Mouse (Mus musculus): ENCODE data around the gene Nadk2.
A peak's percentile ranks its signal among the peaks of the same experiment; 100 is the strongest.

The Nadk2 gene

DNA sequence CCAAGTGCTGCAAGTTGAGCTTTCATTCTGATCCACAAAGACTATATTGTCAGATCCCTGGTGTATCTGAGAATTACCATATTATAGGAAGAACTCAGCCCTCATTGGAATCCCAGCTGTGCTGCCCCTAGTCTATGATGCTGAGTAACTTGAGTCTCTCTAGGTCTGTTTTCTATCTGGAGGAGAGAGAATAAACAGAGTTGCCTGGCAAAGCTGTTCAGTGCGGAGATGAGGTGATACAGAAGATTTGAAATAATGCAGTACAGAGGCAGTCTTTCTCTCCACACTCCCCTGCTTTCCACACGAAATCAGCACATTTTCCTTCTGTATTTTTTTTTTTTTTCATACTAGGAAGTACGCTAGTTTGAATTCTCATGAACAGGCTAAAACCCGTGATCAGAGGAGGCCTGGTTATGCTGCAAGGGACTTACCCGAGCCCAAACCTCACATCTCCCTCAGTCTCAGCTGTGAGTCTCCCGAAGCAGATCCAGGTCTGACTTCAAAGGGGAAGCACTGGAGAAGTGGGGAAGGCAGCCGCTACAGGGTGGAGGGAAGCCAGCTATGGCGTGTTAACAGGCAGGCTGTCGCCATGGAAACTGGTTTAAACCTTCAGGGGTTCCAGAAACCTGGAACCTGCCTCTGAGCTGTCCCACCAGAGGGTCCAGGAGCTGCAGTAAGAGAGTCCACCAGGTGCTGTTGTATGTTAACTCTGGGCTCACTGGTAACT, 59.9 kb downstream of the Nadk2 start:
- DNase-seq (ENCODE audit: low spot score in 2 of 2): no peak

DNA sequence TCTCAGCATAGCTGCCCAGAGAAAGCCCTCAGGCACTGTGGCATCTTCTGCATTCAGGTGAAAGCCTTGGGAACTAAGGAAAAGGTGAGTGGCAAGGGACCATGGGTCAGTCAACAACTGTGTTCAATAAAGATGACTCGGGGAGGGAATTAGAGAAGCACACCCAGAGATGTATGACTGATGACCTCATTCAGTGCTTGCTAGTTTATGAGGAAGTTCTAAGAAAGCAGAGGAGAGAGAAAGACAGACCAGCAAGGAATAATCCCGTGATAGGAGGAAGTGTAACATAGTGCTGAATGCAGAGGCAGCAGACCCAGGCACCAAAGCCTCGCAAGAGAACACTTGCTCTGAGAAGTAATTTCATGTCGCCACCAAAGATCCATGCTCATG, 60.4 kb downstream of the Nadk2 start:
- DNase-seq (ENCODE audit: low spot score in 2 of 2): no peak

DNA sequence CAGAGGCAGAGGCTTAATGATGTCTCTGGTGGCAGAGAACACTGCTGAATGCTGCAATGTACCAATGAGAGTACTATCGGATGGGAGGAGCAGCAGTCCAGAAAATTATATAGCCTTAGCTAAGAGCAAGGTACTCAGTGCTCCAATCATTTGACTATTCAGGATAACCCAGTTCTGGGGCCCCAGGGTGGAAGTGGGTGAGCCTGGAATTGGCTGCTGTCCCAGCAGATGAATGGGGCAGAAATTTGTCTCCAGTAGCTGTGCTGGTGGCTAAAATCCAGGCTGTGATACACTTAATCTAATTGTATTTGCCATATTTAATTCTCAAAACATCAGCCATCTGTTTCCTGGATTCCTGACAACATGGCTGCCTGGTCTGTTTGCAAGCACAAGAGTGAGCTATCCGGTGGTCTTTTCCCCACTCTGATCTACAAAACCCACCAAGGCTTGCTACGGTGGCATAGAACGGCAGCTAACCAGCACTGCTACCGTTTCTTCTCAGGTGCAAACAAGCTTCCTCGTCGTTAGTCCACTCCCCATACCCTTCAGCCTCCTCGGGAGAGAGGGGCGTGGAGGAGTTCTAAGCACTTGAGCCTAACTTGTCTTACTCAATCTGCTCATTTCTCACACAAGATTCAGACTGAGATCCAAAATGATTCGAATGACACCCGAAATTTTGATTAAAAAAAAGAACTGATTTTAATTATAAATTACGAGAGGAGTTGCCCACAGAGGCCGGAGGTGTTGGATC, 61.8 kb downstream of the Nadk2 start:
- DNase-seq (ENCODE audit: low spot score in 2 of 2): peak in 1 of 2 experiments; percentile 19

DNA sequence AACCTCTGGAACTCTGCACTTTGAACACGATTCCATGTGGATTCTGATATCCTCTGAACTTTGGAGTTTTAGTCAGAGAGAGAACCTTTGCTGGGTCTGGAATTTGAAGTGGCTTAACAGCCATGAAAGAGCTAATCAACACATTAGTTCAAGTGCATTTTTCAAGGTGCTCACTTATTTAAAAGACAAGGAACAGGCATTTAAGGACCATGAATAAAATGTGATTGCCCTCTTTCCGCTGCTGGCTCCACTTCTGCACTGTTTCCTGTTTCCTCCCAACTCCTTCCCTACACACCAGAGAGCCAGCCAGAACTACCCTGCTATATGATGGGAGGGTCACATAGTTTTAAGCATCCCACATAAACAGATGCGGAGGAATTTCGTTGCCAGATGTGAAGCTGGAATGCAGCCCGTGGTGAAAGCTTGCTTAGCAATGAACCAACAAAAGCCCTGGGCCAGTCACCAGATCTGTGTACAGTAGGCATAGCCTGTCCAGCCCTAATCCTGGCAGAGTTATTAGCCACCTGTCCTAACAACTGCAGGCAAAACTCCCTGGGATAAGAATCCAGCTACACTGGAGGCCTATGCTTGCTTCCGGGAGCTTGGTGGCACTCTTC, 63.9 kb downstream of the Nadk2 start:
- no peak for DNase-seq (ENCODE audit: low spot score in 2 of 2)

DNA sequence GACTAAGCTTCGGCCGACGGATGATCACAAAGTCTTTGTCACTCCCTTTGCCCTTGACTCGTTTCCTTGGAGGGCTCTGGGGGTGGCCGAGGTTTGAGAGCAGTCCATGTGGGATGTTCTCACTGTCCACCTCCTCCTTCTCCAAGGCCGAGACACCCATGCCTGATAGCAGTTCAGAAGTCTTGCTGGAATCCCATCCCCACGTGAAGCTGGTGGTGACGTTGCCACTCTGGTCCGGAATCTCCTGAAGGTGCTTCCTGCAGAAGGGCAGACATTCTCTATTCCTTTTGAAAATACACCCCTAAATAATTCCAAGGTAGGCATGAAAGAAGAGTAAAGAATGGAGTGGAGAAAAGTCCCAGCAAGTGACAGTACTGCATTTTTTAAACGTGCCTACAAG, 68.4 kb downstream of the Nadk2 start:
- DNase-seq (ENCODE audit: low spot score in 2 of 2): peak in 1 of 2 experiments; percentile 8

DNA sequence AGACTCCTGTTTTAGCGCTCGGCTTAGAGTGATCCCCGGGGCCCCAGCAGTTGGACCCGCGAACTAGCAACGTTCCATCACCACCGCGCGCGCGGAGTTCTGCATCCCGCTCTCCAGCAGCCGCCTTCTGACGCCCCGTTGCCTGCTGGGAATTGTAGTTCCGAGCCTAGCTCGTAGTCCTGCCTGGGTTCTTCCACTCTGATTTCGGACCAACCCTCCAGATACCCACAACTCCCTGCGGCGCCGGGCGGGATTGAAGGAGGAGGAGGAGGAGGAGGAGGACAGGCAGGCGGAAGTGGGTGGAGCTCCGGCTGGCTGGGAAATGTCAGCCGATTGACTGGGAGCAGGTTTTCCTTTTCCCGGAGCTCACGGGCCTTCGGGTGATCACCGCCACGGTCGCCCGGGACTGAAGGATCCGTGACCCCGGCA, 69.2 kb downstream of the Nadk2 start, which contains the start of gene Lmbrd2:
Gene Lmbrd2 (plus strand): TSS at position 299 of the 429 bp plus-strand sequence.
- peak; percentile 91 to 93 for DNase-seq (ENCODE audit: low spot score in 2 of 2)

DNA sequence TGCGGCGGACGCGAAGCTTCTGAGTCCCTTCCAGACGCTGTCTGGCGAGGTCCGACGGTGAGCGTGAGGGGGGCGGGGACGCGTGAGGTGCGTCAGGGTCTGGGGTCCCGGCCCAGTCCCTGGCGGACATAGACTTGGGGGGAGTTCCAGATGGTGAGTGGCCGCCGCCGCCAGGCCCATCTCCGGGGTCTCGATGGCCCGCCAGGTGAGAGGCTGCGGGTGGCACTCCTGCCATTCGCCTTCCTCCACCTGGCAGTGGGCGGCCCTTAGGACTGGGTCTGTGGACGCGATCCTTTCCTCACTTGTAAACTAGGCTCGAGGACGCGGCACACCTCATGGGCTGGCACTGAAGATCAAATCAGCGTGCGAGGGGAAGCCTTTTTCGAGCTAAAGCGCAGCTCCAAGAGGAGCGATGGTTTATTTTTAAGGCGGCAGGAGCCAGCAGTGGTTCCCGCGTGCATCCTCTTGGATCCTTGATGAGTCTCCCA, 69.7 kb downstream of the Nadk2 start:
- DNase-seq (ENCODE audit: low spot score in 2 of 2): peak in 1 of 2 experiments; percentile 34

DNA sequence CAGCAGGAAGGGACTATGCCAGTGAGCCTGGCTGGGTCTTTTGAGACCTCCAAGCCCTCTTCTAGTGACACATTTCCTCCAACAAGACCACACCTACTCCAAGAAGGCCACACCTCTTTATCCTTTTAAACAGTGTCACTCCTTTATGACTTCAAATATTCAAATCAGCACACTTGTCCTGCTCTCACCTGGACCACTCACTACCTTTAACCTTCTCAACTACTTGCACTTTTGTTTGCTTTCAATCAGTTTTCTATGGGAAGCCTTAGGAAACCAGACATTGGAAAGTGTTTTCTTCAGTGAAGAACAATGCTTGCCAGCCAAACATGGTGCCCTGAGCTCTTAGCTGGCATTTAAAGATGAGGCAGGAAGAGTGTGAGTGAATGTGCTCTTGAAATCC, 84.3 kb downstream of the Nadk2 start, which contains the start of gene Skp2:
Gene Skp2 (minus strand): TSS at position 101 of the 400 bp plus-strand sequence.
- DNase-seq (ENCODE audit: low spot score in 2 of 2): no peak

Data from cerebellum, postnatal 4 days (tissue).